Mouse (Mus musculus) embryo, embryonic 10 days (tissue): ENCODE measurements around the gene 1700021F05Rik.

Source experiments
- DNase-seq: peaks from one replicate; pipeline ENCODE4 v3.0.0-alpha.2; 2015; ENCODE audit warnings: low spot score

The 1700021F05Rik gene

GRCm38 (mm10) chr10:43482021-43482420 lies 58.8 kb downstream of the 1700021F05Rik start:
- DNase-seq, result no peak

GRCm38 (mm10) chr10:43481179-43481578 lies 59.6 kb downstream of the 1700021F05Rik start:
- no peak for DNase-seq

- peak; percentile 41 for DNase-seq
Observed at GRCm38 (mm10) chr10:43480227-43480849, 60.5 kb downstream of the 1700021F05Rik start.

- DNase-seq, result peak; percentile 78
Observed at GRCm38 (mm10) chr10:43479436-43480157, 61.2 kb downstream of the 1700021F05Rik start.

- peak; percentile 68 for DNase-seq
Observed at GRCm38 (mm10) chr10:43478751-43479435, 61.9 kb downstream of the 1700021F05Rik start, which contains the start of gene Bend3. TSS of gene Bend3 (plus strand) at chr10:43478831.

- peak; percentile 89 for DNase-seq
Observed at GRCm38 (mm10) chr10:43477865-43478681, 62.7 kb downstream of the 1700021F05Rik start.

- peak; percentile 63 for DNase-seq
Observed at GRCm38 (mm10) chr10:43477459-43477858, 63.3 kb downstream of the 1700021F05Rik start.

GRCm38 (mm10) chr10:43475376-43475775 lies 65.4 kb downstream of the 1700021F05Rik start:
- no peak for DNase-seq
